Mouse (Mus musculus): ENCODE results near the gene Ubqln1. TPM values are rescaled to one million over a fixed set of nuclear protein-coding genes. Genes with fewer than 3 reads are reported as not detected.

The Ubqln1 gene
- polyA plus RNA-seq, 1 experiment from 2014 or later, result 59.5 TPM

DNA sequence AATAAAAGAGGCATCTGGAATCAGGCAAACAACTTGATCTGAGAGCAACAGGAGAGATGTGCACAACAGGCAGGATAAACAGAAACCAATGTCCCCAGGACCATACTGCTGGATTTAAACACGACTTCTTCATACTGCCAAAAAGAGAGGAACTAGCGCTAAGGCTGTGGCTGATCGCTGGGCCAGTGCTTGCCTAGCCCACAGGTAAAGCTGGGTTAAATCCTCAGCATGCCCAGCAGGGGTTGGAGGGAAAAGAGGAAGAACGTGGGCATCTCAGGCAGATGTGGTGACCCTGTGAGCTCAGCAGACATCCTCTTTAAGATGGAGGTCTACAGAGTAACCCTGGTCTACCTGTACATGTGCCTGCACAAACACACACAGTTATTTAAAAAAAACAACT lies 10.5 kb downstream of the Ubqln1 start:
- no peak overlapping the region for H3K4me2 ChIP-seq (replicated peaks; ENCODE audit: low read depth)
- H3K9me3 ChIP-seq (ENCODE audit: control insufficient read depth), result no peaks in the 10 kb centered on the region
- no peaks in the 10 kb centered on the region for H3K36me3 ChIP-seq (ENCODE audit: control insufficient read depth, insufficient read depth)
- 58% methylated on average over 4 of the region's 4 CpGs for WGBS
- H3K27me3 ChIP-seq (replicated peaks; ENCODE audit: control insufficient read depth, insufficient read depth, low read length), result no peaks in the 10 kb centered on the region
- no peak for ATAC-seq
- no peaks in the 10 kb centered on the region for H3K4me1 ChIP-seq (replicated peaks; ENCODE audit: control insufficient read depth, insufficient read depth, low read length)
- H3K9ac ChIP-seq (ENCODE audit: low read depth, low read length), result no peak overlapping the region
- H3K27ac ChIP-seq (ENCODE audit: low read depth, low read length), result no peak overlapping the region
- H3K4me3 ChIP-seq (ENCODE audit: low read depth, low read length), result no peak overlapping the region
- no peak for TF ChIP-seq CTCF (IDR thresholded peaks at IDR 0.05; ENCODE audit: low read depth)

DNA sequence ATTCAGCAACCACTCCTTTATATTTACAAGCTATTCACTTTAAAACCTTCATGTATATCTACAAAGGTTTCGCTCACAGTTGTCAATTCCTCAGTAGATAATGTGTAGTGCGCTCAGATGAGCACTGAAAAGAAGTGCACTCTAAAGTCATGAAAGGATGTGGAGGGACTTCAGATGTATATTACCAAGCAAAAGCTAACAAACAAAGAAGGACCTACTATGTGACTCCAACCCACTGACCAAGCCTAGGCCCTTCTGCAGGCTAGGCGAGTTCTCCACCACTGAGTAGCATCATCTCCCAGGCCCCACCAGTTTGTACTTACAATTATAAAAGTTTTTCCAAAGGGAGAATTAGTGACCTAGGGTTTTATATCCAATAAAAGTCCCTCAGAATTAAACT lies 11.3 kb downstream of the Ubqln1 start:
- no peak for TF ChIP-seq CTCF (IDR thresholded peaks at IDR 0.05; ENCODE audit: low read depth)
- Histone ChIP-seq H3K9ac (ENCODE audit: low read depth, low read length) (no peak overlapping the region), H3K9me3 (ENCODE audit: control insufficient read depth) (no peaks in the 10 kb centered on the region), H3K4me3 (ENCODE audit: low read depth, low read length) (no peak overlapping the region), H3K4me2 (replicated peaks; ENCODE audit: low read depth) (no peak overlapping the region), H3K27me3 (replicated peaks; ENCODE audit: control insufficient read depth, insufficient read depth, low read length) (no peaks in the 10 kb centered on the region), H3K27ac (ENCODE audit: low read depth, low read length) (no peak overlapping the region), H3K36me3 (ENCODE audit: control insufficient read depth, insufficient read depth) (no peaks in the 10 kb centered on the region), H3K4me1 (replicated peaks; ENCODE audit: control insufficient read depth, insufficient read depth, low read length) (no peaks in the 10 kb centered on the region)
- 93% methylated on average over 3 of the region's 3 CpGs for WGBS
- no peak for ATAC-seq

DNA sequence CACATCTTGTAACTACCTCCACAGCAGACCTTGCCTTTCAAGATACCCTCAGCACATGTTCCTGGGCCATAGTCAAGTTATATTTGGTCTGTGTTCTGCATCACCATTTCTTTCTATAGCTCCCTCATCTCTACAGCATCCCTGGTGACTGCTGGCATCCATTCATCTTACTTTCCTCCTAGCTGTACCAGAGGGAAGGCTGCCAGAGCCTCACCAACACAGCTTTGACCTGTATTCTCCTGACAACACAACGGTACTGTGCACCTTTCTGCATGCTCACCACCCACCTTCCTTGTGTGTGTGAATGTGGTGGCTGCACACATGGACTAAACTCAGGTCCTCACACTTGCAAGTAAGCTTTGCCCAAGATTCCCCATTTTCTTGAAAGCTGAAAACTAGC lies 12.6 kb downstream of the Ubqln1 start:
- 86% methylated on average over 1 of the region's 1 CpGs for WGBS
- Histone ChIP-seq H3K4me2 (replicated peaks; ENCODE audit: low read depth) (no peak overlapping the region), H3K4me1 (replicated peaks; ENCODE audit: control insufficient read depth, insufficient read depth, low read length) (no peaks in the 10 kb centered on the region), H3K9ac (ENCODE audit: low read depth, low read length) (no peak overlapping the region), H3K9me3 (ENCODE audit: control insufficient read depth) (no peaks in the 10 kb centered on the region), H3K4me3 (ENCODE audit: low read depth, low read length) (no peak overlapping the region), H3K36me3 (ENCODE audit: control insufficient read depth, insufficient read depth) (0 out of 2 replicates have a peak, but pooled peaks cover 3% of the 10 kb centered on the region), H3K27me3 (replicated peaks; ENCODE audit: control insufficient read depth, insufficient read depth, low read length) (no peaks in the 10 kb centered on the region), H3K27ac (ENCODE audit: low read depth, low read length) (no peak overlapping the region)
- no peak for ATAC-seq
- no peak for TF ChIP-seq CTCF (IDR thresholded peaks at IDR 0.05; ENCODE audit: low read depth)

DNA sequence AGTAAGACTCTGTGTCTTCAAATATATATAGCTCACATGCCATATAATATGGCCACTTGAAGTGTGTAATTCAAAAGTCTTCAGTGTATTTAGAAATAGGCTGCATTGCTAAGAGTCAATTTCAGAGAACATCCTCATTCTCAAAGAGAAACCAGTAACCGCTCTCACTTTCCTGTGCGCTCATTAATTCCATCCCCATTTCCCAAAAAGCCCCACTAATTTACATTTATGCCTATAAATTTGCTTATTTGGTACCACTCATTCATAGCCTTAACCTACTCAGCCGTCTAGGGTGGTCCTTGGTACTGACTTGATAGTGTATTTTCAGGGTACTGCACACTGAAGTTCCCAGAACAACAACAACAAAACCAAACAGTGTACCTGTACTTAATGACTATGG lies 13.5 kb downstream of the Ubqln1 start:
- no peaks in the 10 kb centered on the region for H3K4me1 ChIP-seq (replicated peaks; ENCODE audit: control insufficient read depth, insufficient read depth, low read length)
- 93% methylated on average over 3 of the region's 3 CpGs for WGBS
- no peak overlapping the region for H3K4me3 ChIP-seq (ENCODE audit: low read depth, low read length)
- H3K36me3 ChIP-seq (ENCODE audit: control insufficient read depth, insufficient read depth), result peaks cover 13% of the 10 kb centered on the region; the same call in 1 of the 2 replicates
- no peak overlapping the region for H3K9ac ChIP-seq (ENCODE audit: low read depth, low read length)
- no peaks in the 10 kb centered on the region for H3K27me3 ChIP-seq (replicated peaks; ENCODE audit: control insufficient read depth, insufficient read depth, low read length)
- H3K4me2 ChIP-seq (replicated peaks; ENCODE audit: low read depth), result no peak overlapping the region
- no peak for TF ChIP-seq CTCF (IDR thresholded peaks at IDR 0.05; ENCODE audit: low read depth)
- ATAC-seq, result no peak
- no peaks in the 10 kb centered on the region for H3K9me3 ChIP-seq (ENCODE audit: control insufficient read depth)
- H3K27ac ChIP-seq (ENCODE audit: low read depth, low read length), result no peak overlapping the region

DNA sequence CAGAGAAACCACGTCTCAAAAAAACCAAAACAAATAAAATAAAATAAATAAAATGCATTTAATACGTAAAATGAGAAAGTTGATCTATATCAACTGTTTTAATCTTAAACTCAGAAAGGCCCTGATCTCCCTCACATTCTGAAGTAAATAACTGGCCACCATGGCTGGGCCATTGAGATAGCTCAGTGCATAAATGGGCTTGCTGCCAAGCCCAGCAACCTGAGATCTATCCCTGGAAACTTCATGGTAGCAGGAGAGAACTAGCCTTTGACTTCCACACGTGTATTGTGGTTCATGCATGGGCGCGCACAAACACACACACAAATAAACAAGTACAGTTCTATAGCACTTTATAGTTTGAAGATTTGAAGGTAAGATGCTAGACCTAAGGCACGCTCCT lies 14.1 kb downstream of the Ubqln1 start:
- TF ChIP-seq CTCF (IDR thresholded peaks at IDR 0.05; ENCODE audit: low read depth), result no peak

DNA sequence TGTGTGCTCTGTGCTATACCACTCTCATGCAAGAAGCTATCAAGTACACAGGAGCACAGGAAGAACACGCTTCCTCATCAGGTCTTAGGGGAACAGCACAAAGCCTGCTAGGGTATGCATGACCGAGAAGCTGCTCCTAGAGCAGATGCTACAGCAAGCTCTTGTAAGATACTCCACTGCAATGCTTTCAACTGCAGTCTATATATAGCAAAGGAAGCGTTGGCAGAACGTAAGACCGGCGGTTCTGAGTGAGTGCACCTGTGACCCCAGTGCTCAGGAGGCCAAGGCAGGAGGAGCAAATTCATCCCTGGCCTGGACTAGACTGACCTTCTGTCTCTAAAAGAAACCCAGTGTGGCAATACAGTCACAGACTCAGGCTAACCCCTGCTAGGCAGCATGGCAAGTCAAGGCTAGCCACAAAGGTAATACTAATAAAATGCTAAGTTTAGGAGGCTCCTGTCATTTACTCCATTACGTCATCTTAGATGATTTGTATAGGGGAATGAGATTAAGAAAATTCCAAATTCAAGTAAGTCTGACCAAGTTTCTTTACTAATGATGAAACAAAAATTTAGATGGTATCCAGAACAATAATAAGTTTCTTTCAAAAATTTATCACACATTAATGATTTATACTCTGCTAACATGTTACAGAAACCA lies 17.3 kb downstream of the Ubqln1 start:
- peaks cover 38% of the 10 kb centered on the region for H3K36me3 ChIP-seq (ENCODE audit: control insufficient read depth, insufficient read depth)
- no peaks in the 10 kb centered on the region for H3K4me1 ChIP-seq (replicated peaks; ENCODE audit: control insufficient read depth, insufficient read depth, low read length)
- H3K9me3 ChIP-seq (ENCODE audit: control insufficient read depth), result no peaks in the 10 kb centered on the region
- no peak for ATAC-seq
- H3K4me2 ChIP-seq (replicated peaks; ENCODE audit: low read depth), result no peak overlapping the region
- H3K27me3 ChIP-seq (replicated peaks; ENCODE audit: control insufficient read depth, insufficient read depth, low read length), result no peaks in the 10 kb centered on the region
- WGBS, result 82% methylated on average over 7 of the region's 7 CpGs
- no peak overlapping the region for H3K4me3 ChIP-seq (ENCODE audit: low read depth, low read length)
- no peak overlapping the region for H3K27ac ChIP-seq (ENCODE audit: low read depth, low read length)
- TF ChIP-seq CTCF (IDR thresholded peaks at IDR 0.05; ENCODE audit: low read depth), result no peak
- no peak overlapping the region for H3K9ac ChIP-seq (ENCODE audit: low read depth, low read length)

More for the DNA sequence above, 14.1 kb downstream of the Ubqln1 start:
- H3K9ac ChIP-seq (ENCODE audit: low read depth, low read length), result no peak overlapping the region
- H3K9me3 ChIP-seq (ENCODE audit: control insufficient read depth), result no peaks in the 10 kb centered on the region
- no peaks in the 10 kb centered on the region for H3K4me1 ChIP-seq (replicated peaks; ENCODE audit: control insufficient read depth, insufficient read depth, low read length)
- peaks cover 17% of the 10 kb centered on the region; the same call in 1 of the 2 replicates for H3K36me3 ChIP-seq (ENCODE audit: control insufficient read depth, insufficient read depth)
- no peak overlapping the region for H3K4me3 ChIP-seq (ENCODE audit: low read depth, low read length)
- 88% methylated on average over 6 of the region's 6 CpGs for WGBS
- no peak overlapping the region for H3K4me2 ChIP-seq (replicated peaks; ENCODE audit: low read depth)
- H3K27ac ChIP-seq (ENCODE audit: low read depth, low read length), result no peak overlapping the region
- no peak for ATAC-seq
- no peaks in the 10 kb centered on the region for H3K27me3 ChIP-seq (replicated peaks; ENCODE audit: control insufficient read depth, insufficient read depth, low read length)
